Mouse (Mus musculus): ENCODE results near the gene Zbtb46.
A peak's percentile ranks its signal among the peaks of the same experiment; 100 is the strongest.

The Zbtb46 gene

GRCm38 (mm10) chr2:181409643-181410042 lies 49.6 kb downstream of the Zbtb46 start:
- DNase-seq (ENCODE audit: low spot score in 2 of 2) = no peak

- DNase-seq (ENCODE audit: low spot score in 2 of 2) = no peak
Observed at GRCm38 (mm10) chr2:181403722-181404121, 55.5 kb downstream of the Zbtb46 start.

GRCm38 (mm10) chr2:181401497-181401896 lies 57.7 kb downstream of the Zbtb46 start:
- DNase-seq (ENCODE audit: low spot score in 2 of 2) = no peak

GRCm38 (mm10) chr2:181397207-181397761 lies 61.9 kb downstream of the Zbtb46 start:
- DNase-seq (ENCODE audit: low spot score in 2 of 2) = no peak

- no peak for DNase-seq (ENCODE audit: low spot score in 2 of 2)
Observed at GRCm38 (mm10) chr2:181394086-181394485, 65.1 kb downstream of the Zbtb46 start.

GRCm38 (mm10) chr2:181392600-181393213 lies 66.5 kb downstream of the Zbtb46 start:
- peak in 1 of 2 experiments; percentile 83 for DNase-seq (ENCODE audit: low spot score in 2 of 2)

GRCm38 (mm10) chr2:181391541-181391940 lies 67.7 kb downstream of the Zbtb46 start:
- DNase-seq (ENCODE audit: low spot score in 2 of 2) = no peak

GRCm38 (mm10) chr2:181391022-181391421 lies 68.2 kb downstream of the Zbtb46 start:
- no peak for DNase-seq (ENCODE audit: low spot score in 2 of 2)

GRCm38 (mm10) chr2:181390136-181390870 lies 68.9 kb downstream of the Zbtb46 start:
- DNase-seq (ENCODE audit: low spot score in 2 of 2) = no peak

GRCm38 (mm10) chr2:181386663-181387210 lies 72.5 kb downstream of the Zbtb46 start:
- no peak for DNase-seq (ENCODE audit: low spot score in 2 of 2)

GRCm38 (mm10) chr2:181385885-181386284 lies 73.3 kb downstream of the Zbtb46 start:
- DNase-seq (ENCODE audit: low spot score in 2 of 2) = peak in 1 of 2 experiments; percentile 29

- DNase-seq (ENCODE audit: low spot score in 2 of 2) = peak in 1 of 2 experiments; percentile 38
Observed at GRCm38 (mm10) chr2:181384919-181385391, 74.3 kb downstream of the Zbtb46 start.

GRCm38 (mm10) chr2:181384463-181384862 lies 74.8 kb downstream of the Zbtb46 start:
- no peak for DNase-seq (ENCODE audit: low spot score in 2 of 2)

- no peak for DNase-seq (ENCODE audit: low spot score in 2 of 2)
Observed at GRCm38 (mm10) chr2:181381631-181382306, 77.5 kb downstream of the Zbtb46 start.

- no peak for DNase-seq (ENCODE audit: low spot score in 2 of 2)
Observed at GRCm38 (mm10) chr2:181381107-181381506, 78.1 kb downstream of the Zbtb46 start.

GRCm38 (mm10) chr2:181380251-181380650 lies 79.0 kb downstream of the Zbtb46 start:
- no peak for DNase-seq (ENCODE audit: low spot score in 2 of 2)

GRCm38 (mm10) chr2:181379778-181380177 lies 79.4 kb downstream of the Zbtb46 start, which contains the start of gene Lime1:
Gene Lime1, plus strand, starts transcription at chr2:181380078.
- DNase-seq (ENCODE audit: low spot score in 2 of 2) = no peak

GRCm38 (mm10) chr2:181378701-181379100 lies 80.5 kb downstream of the Zbtb46 start:
- no peak for DNase-seq (ENCODE audit: low spot score in 2 of 2)

GRCm38 (mm10) chr2:181377230-181377629 lies 82.0 kb downstream of the Zbtb46 start:
- DNase-seq (ENCODE audit: low spot score in 2 of 2) = no peak

GRCm38 (mm10) chr2:181375787-181376186 lies 83.4 kb downstream of the Zbtb46 start:
- no peak for DNase-seq (ENCODE audit: low spot score in 2 of 2)

- DNase-seq (ENCODE audit: low spot score in 2 of 2) = no peak
Observed at GRCm38 (mm10) chr2:181370001-181370400, 89.2 kb downstream of the Zbtb46 start.

- DNase-seq (ENCODE audit: low spot score in 2 of 2) = no peak
Observed at GRCm38 (mm10) chr2:181365655-181366075, 93.6 kb downstream of the Zbtb46 start.
